Mouse (Mus musculus): ENCODE results near the gene Cdpf1. TPM values are rescaled to one million over a fixed set of nuclear protein-coding genes. Genes with fewer than 3 reads are reported as not detected.
A peak's percentile ranks its signal among the peaks of the same experiment; 100 is the strongest.

Gene Cdpf1
- polyA plus RNA-seq, 1 experiment from 2014 or later = 26.8 TPM

GRCm38 (mm10) chr15:85808434-85808833 lies 3.1 kb downstream of the Cdpf1 start:
- DNase-seq = no peak
- Histone ChIP-seq H3K36me3 (ENCODE audit: insufficient read depth) (no peaks in the 10 kb centered on the region), H3K4me1 (ENCODE audit: insufficient read depth) (peaks cover 8% of the 10 kb centered on the region), H3K4me3 (ENCODE audit: low read depth, low read length) (no peak overlapping the region), H3K4me2 (no peak overlapping the region), H3K27me3 (ENCODE audit: insufficient read depth, low read length) (no peaks in the 10 kb centered on the region), H3K27ac (ENCODE audit: low read depth) (no peak overlapping the region), H3K9ac (no peak overlapping the region), H3K9me3 (ENCODE audit: low read depth, low read length) (no peaks in the 10 kb centered on the region)
- no peak for ATAC-seq (ENCODE audit: insufficient read depth)
- WGBS = 56% methylated on average over 8 of the region's 8 CpGs
- TF ChIP-seq CTCF (IDR thresholded peaks at IDR 0.05; ENCODE audit: low read depth) = no peak

GRCm38 (mm10) chr15:85808031-85808430 lies 3.5 kb downstream of the Cdpf1 start:
- ATAC-seq (ENCODE audit: insufficient read depth) = no peak
- Histone ChIP-seq H3K4me2 (no peak overlapping the region), H3K4me3 (ENCODE audit: low read depth, low read length) (no peak overlapping the region), H3K27me3 (ENCODE audit: insufficient read depth, low read length) (no peaks in the 10 kb centered on the region), H3K36me3 (ENCODE audit: insufficient read depth) (no peaks in the 10 kb centered on the region), H3K4me1 (ENCODE audit: insufficient read depth) (peaks cover 8% of the 10 kb centered on the region), H3K9me3 (ENCODE audit: low read depth, low read length) (no peaks in the 10 kb centered on the region), H3K9ac (no peak overlapping the region), H3K27ac (ENCODE audit: low read depth) (no peak overlapping the region)
- 78% methylated on average over 6 of the region's 6 CpGs for WGBS
- TF ChIP-seq CTCF (IDR thresholded peaks at IDR 0.05; ENCODE audit: low read depth) = no peak
- no peak for DNase-seq

GRCm38 (mm10) chr15:85807404-85807803 lies 4.1 kb downstream of the Cdpf1 start:
- no peak overlapping the region for H3K4me3 ChIP-seq (ENCODE audit: low read depth, low read length)
- no peaks in the 10 kb centered on the region for H3K36me3 ChIP-seq (ENCODE audit: insufficient read depth)
- WGBS = 86% methylated on average over 4 of the region's 4 CpGs
- no peak overlapping the region for H3K4me2 ChIP-seq
- no peak overlapping the region for H3K27ac ChIP-seq (ENCODE audit: low read depth)
- ATAC-seq (ENCODE audit: insufficient read depth) (no peak), DNase-seq (no peak)
- peaks cover 8% of the 10 kb centered on the region for H3K4me1 ChIP-seq (ENCODE audit: insufficient read depth)
- H3K9me3 ChIP-seq (ENCODE audit: low read depth, low read length) = no peaks in the 10 kb centered on the region
- no peak for TF ChIP-seq CTCF (IDR thresholded peaks at IDR 0.05; ENCODE audit: low read depth)
- no peaks in the 10 kb centered on the region for H3K27me3 ChIP-seq (ENCODE audit: insufficient read depth, low read length)
- H3K9ac ChIP-seq = no peak overlapping the region

- Histone ChIP-seq H3K4me3 (ENCODE audit: low read depth, low read length) (no peak overlapping the region), H3K36me3 (ENCODE audit: insufficient read depth) (no peaks in the 10 kb centered on the region), H3K9ac (no peak overlapping the region), H3K4me1 (ENCODE audit: insufficient read depth) (peaks cover 8% of the 10 kb centered on the region), H3K27ac (ENCODE audit: low read depth) (no peak overlapping the region), H3K9me3 (ENCODE audit: low read depth, low read length) (no peaks in the 10 kb centered on the region), H3K27me3 (ENCODE audit: insufficient read depth, low read length) (no peaks in the 10 kb centered on the region), H3K4me2 (no peak overlapping the region)
- WGBS = 62% methylated on average over 4 of the region's 4 CpGs
- DNase-seq (no peak), ATAC-seq (ENCODE audit: insufficient read depth) (no peak)
- no peak for TF ChIP-seq CTCF (IDR thresholded peaks at IDR 0.05; ENCODE audit: low read depth)
Observed at GRCm38 (mm10) chr15:85806886-85807285, 4.6 kb downstream of the Cdpf1 start.

GRCm38 (mm10) chr15:85802931-85803330 lies 8.6 kb downstream of the Cdpf1 start:
- Histone ChIP-seq H3K9me3 (ENCODE audit: low read depth, low read length) (no peaks in the 10 kb centered on the region), H3K4me2 (no peak overlapping the region), H3K27me3 (ENCODE audit: insufficient read depth, low read length) (no peaks in the 10 kb centered on the region), H3K36me3 (ENCODE audit: insufficient read depth) (no peaks in the 10 kb centered on the region), H3K4me3 (ENCODE audit: low read depth, low read length) (no peak overlapping the region), H3K4me1 (ENCODE audit: insufficient read depth) (no peaks in the 10 kb centered on the region), H3K27ac (ENCODE audit: low read depth) (no peak overlapping the region), H3K9ac (no peak overlapping the region)
- no peak for TF ChIP-seq CTCF (IDR thresholded peaks at IDR 0.05; ENCODE audit: low read depth)
- DNase-seq (no peak), ATAC-seq (ENCODE audit: insufficient read depth) (no peak)
- 81% methylated on average over 2 of the region's 2 CpGs for WGBS

- DNase-seq = no peak
- no peaks in the 10 kb centered on the region for H3K36me3 ChIP-seq (ENCODE audit: insufficient read depth)
- no peaks in the 10 kb centered on the region for H3K27me3 ChIP-seq (ENCODE audit: insufficient read depth, low read length)
- H3K9me3 ChIP-seq (ENCODE audit: low read depth, low read length) = no peaks in the 10 kb centered on the region
- 87% methylated on average over 8 of the region's 8 CpGs for WGBS
- no peak overlapping the region for H3K27ac ChIP-seq (ENCODE audit: low read depth)
- no peak for TF ChIP-seq CTCF (IDR thresholded peaks at IDR 0.05; ENCODE audit: low read depth)
- ATAC-seq (ENCODE audit: insufficient read depth) = no peak
- H3K4me1 ChIP-seq (ENCODE audit: insufficient read depth) = no peaks in the 10 kb centered on the region
- no peak overlapping the region for H3K4me2 ChIP-seq
- no peak overlapping the region for H3K9ac ChIP-seq
- no peak overlapping the region for H3K4me3 ChIP-seq (ENCODE audit: low read depth, low read length)
Observed at GRCm38 (mm10) chr15:85798676-85799075, 12.8 kb downstream of the Cdpf1 start.

- H3K27ac ChIP-seq (ENCODE audit: low read depth) = no peak overlapping the region
- no peaks in the 10 kb centered on the region for H3K36me3 ChIP-seq (ENCODE audit: insufficient read depth)
- no peak overlapping the region for H3K4me2 ChIP-seq
- no peak overlapping the region for H3K9ac ChIP-seq
- H3K27me3 ChIP-seq (ENCODE audit: insufficient read depth, low read length) = no peaks in the 10 kb centered on the region
- no peaks in the 10 kb centered on the region for H3K9me3 ChIP-seq (ENCODE audit: low read depth, low read length)
- ATAC-seq (ENCODE audit: insufficient read depth) (no peak), DNase-seq (no peak)
- 78% methylated on average over 6 of the region's 6 CpGs for WGBS
- no peak overlapping the region for H3K4me3 ChIP-seq (ENCODE audit: low read depth, low read length)
- TF ChIP-seq CTCF (IDR thresholded peaks at IDR 0.05; ENCODE audit: low read depth) = no peak
- no peaks in the 10 kb centered on the region for H3K4me1 ChIP-seq (ENCODE audit: insufficient read depth)
Observed at GRCm38 (mm10) chr15:85795516-85795915, 16.0 kb downstream of the Cdpf1 start.

- Histone ChIP-seq H3K4me1 (ENCODE audit: insufficient read depth) (no peaks in the 10 kb centered on the region), H3K4me2 (no peak overlapping the region), H3K9me3 (ENCODE audit: low read depth, low read length) (no peaks in the 10 kb centered on the region), H3K4me3 (ENCODE audit: low read depth, low read length) (no peak overlapping the region), H3K27ac (ENCODE audit: low read depth) (no peak overlapping the region), H3K27me3 (ENCODE audit: insufficient read depth, low read length) (no peaks in the 10 kb centered on the region), H3K36me3 (ENCODE audit: insufficient read depth) (no peaks in the 10 kb centered on the region), H3K9ac (no peak overlapping the region)
- 74% methylated on average over 1 of the region's 1 CpGs for WGBS
- no peak for TF ChIP-seq CTCF (IDR thresholded peaks at IDR 0.05; ENCODE audit: low read depth)
- DNase-seq (peak; percentile 70), ATAC-seq (ENCODE audit: insufficient read depth) (no peak)
Observed at GRCm38 (mm10) chr15:85792819-85793218, 18.7 kb downstream of the Cdpf1 start.

Measured in lung, embryonic 14.5 days (tissue).